Mouse (Mus musculus) retina, postnatal 1 day (tissue): ENCODE results near the gene Cacna1i.
A peak's percentile ranks its signal among the peaks of the same experiment; 100 is the strongest.

Experiments used
- DNase-seq: peaks from one replicate; pipeline ENCODE4 v3.0.0-alpha.2; 2012

Cacna1i gene

DNA sequence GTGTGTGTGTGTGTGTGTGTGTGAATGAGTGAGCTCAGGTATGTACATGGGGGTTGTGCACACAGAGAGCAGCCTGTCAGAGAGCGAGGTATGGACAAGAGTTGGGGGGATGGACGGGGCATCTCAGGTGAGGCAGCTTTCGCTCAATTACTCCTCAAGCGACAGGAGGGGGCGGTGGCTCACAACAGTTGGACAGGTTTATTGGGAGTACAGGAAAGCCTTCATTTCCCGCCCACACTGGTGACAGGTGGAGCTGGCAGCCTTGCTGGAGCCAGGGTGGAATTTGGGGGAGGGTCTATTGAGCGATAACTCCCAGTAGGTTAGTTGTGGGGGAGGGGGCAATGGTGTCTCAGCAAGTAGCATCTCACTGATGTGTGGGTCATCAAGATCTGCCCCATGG lies 48.2 kb downstream of the Cacna1i start:
- DNase-seq = no peak

DNA sequence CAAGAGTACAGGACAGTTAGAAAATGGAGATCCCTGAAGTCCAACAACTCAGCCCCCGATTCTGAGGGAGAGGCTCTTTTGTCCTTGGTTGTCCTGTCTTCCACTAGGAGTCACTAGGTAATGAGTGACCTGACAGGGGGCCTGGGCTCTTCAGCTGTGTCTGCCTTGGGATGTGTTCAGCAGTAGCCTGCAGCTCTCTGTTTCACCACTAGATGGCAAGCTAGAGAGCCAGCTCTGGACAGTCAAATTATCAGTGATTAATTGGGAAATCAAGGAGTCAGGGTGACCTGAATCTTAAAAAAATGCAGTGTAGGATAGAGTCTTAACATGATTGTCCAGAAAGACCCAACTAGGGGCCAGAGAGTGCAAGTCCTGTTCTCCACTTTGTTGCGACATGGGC lies 53.3 kb downstream of the Cacna1i start:
- peak; percentile 68 for DNase-seq

DNA sequence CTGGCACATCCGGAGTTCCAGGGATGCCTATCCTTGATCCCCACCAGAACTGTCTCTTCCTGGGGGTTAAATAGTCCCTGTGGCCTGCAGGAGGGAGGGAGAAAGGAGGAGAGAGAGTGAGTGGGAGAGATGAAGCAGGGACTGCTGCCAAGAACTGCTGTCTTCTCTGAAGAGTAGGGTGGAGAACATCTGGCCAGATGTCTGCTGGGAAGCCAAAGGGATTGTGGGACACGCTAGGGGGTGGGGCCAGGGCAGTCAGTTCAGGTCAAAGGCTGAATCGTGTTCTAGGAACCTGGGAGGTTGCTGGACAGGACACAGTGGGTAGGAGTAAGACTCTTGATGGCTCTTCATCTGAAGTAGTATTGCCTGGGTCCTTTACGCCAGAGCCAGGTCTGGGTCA lies 55.4 kb downstream of the Cacna1i start:
- DNase-seq = no peak

DNA sequence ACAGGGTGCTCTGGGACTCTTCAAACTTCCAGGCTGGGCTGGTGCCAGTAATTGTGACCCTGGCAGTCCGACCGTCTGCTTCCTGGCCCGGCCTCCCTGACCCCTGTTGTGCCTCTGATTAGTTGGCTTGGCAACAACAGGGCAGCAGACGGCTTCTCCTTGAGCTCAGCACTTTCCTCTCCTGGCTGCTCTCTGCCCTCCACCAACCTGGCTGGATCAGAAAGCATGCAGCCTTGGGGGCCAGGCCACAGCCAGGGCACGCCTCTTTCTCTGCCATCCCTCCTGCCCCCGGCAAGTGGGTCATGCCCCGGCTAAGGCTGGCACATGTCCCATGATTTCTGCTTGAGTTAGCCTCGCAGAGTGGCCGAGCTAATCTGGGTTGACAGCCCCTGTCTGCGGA lies 56.0 kb downstream of the Cacna1i start:
- DNase-seq = peak; percentile 95

DNA sequence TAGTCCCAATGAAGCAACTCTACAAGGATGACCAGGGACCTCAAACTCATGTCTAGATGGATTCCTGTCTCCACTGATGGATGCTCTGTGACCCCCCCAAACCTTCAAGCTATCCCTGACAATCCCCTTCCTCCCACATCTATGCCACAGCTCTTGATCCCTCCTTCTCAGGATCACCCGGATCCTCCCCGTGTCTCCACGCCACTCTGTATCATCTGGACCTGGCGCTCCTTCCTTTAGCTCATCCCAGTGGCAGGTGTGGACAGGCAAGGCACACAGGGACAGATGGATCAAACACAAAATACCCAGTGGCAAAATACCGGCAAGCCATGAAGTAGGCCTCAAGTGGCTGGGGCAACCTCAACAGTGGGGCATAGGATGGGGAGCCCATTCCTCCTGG lies 56.7 kb downstream of the Cacna1i start:
- peak; percentile 32 for DNase-seq

DNA sequence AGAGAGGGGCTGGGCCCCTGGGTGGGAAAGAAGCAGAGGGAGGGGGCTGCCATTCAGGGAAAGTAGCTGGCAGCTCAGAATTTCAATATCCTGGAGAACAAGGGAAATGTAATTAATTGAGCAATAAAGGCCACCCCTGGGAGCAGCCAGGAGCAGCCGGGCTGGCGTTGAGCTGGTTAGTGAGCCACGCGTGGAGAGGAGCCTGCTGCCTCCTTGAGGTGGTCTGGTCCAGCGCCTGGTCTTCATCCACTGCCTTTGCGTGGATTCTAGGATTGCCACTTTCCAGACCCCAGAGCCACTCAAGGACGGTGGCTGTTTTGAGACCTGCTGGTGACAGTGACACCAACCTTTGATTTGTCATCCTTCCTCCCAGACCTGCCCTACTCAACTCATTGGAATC lies 59.5 kb downstream of the Cacna1i start:
- no peak for DNase-seq

DNA sequence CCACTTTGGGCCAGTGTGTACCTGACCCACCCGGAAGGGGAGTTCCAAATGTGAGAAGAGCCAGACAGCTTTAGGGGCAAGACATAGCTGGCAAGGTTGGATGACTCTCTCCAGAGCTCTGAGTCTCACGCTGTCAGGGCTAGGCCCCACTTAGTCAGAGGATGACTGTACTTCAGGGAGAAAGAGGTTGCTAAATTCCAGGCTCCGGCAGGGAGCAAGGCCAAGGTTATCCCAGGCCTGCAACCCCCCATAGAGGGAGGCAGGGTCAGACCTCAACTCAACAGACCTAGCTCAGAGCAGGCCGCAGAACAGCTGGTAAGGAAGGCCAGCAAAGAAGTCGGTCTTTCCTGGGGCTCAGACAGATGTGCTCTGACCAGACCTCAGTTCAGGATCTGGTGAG lies 63.4 kb downstream of the Cacna1i start:
- no peak for DNase-seq

DNA sequence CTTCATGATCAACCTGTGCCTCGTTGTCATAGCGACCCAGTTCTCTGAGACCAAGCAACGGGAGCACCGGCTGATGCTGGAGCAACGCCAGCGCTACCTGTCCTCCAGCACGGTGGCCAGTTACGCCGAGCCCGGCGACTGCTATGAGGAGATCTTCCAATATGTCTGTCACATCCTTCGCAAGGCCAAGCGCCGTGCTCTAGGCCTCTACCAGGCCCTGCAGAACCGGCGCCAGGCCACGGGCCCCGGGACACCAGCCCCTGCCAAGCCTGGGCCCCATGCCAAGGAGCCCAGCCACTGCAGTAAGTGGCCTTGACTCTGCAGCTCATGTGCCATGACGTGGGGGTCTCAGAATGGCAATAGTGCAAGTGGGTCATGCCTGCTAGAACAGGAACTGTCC lies 71.8 kb downstream of the Cacna1i start:
- DNase-seq = no peak

DNA sequence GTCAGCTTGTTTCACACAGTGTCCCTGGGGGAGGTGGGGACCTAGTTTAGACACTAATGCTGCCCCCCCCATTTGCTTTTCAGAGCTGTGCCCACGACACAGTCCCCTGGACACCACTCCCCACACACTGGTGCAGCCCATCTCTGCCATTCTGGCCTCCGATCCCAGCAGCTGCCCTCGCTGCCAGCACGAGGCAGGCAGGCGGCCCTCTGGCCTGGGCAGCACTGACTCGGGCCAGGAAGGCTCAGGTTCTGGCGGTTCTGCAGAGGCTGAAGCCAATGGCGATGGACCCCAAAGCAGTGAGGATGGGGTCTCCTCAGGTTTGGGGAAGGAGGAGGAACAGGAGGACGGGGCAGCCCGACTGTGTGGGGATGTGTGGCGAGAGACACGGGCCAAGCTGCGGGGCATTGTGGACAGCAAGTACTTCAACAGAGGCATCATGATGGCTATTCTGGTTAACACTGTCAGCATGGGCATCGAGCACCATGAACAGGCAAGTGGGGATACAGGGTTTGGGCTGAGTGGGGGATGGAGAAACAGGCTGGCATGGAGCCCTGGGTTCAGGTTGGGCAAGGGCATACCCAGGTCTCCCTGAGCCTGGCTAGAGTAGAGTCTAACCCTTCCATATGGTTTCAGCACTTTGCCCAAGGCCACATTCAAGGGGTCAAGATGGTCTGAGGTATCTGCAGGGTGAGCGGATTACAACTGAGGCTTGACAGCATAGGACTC lies 74.9 kb downstream of the Cacna1i start:
- DNase-seq = no peak

DNA sequence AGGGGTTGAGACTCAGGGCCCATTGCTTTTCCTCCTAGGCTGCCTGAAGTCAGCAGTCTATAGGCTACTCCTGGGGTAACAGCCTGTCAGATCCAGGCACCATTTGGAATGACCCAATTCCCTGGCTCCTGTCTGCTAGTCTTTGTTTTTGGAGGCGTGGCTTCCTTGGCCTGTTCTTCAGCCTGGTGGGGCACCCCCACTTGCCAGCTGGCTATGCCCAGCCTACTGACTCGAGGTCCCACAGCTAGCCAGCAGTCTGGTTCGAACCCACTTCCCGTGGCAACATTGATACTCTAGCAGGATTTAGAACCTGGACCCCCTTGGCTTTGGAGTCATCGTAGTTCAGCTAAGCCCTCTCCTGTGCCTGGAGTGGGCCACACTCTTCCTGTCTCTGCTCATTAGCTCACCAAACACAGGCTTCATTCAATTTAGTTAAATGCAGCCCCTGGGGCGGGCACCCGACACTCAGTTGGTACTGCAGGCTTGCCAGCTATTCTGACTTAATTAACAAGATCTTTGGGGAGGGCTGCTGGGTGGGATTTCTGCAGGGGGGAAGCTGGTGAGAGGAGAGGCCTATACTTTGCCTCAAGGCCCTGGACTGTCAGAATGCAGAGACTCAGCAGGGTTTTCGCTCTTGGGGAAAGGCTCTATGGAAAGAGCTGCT lies 75.6 kb downstream of the Cacna1i start:
- DNase-seq = peak; percentile 86

DNA sequence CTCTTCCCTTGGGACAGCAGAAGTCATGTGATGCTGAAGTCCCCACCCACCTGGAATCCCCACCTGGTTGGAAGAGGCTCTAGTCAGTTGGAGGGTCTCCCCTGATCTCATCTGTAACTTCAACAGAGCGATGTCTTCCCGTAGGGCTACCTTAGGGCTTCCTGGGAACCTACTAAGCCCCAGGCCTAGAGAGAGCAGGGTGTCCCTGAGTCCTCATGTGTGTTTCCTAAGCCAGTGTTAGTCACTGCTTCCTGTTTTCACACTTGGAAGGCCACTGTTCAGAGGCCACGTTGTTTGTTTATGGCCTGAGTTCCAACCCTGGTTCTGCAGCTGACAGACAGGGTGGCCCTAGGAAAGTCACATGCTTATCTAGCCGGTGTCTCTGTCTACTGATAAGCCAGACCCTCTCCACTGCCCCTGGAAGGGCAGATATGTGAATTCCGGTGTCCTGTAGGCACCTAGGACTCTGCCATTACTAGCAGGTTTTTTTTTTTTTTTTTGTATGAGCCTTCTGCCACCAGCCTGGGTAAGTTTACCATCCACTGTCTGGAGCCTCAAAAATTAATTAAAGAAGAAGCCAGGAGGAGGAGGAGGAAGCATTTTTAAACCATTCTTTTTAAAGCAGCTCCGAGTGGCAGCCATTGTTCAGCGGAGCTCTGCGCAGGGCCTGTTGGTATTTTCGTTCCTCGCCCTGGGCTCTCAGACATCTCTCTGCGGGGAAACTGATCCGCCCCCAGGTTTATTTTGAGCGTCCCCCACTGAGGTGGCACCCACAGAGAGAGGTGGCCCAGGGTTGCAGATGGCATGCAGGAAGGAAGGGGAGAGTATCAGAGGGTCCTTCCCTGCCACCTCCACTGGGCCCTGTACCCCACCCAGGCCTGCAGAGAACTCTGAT lies 77.0 kb downstream of the Cacna1i start:
- DNase-seq = no peak

DNA sequence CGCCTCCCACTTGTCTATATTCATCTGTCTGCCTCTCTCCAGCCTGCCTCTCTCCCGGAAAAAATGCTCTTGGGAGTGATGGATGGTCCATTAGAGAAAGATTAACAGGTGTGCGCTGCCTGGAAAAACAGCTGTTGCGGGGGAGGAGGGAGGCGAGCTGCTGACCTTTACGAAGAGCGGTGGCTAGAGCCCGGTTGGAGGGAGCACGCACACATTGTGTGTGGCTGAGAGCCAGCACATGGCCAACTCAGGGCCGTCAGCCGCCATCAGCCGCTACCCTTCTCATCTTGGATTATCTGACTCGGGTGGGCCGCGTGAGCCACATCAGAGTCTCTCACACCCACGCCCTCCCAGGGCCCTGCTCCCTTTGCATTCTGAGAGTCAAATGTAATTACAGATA lies 79.9 kb downstream of the Cacna1i start:
- peak; percentile 56 for DNase-seq

DNA sequence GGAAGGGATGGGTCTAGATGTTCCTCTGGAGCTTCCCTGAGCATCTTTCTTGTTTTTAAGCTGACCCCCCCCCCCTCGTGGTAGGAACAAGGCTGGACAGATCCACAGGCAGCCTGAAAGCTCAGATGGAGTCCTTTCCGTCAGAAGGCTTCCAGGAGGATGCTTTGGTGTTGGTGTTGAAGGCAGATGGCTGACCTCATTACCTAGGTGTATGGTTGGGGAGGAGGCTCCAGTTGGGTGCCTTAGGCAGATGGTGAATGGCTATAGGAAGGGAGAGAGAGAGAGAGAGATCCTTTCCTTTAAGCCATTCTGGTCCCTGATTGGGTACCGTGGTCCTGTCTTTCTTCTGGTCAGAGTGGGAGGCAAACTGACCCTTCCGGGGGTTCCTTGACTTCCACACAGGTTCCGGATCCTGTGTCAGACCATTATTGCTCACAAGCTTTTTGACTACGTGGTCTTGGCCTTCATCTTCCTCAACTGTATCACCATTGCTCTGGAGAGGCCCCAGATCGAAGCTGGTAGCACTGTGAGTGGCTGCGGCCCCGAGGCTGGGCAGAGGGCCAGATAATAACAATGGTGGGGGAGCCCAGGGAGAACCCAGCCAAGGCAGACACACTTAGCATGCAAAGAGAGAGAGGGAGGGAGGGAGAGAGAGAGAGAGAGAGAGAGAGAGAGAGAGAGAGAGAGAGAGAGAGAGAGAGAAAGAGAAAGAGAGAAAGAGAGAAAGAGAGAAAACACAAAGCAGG lies 86.4 kb downstream of the Cacna1i start:
- DNase-seq = peak; percentile 56

DNA sequence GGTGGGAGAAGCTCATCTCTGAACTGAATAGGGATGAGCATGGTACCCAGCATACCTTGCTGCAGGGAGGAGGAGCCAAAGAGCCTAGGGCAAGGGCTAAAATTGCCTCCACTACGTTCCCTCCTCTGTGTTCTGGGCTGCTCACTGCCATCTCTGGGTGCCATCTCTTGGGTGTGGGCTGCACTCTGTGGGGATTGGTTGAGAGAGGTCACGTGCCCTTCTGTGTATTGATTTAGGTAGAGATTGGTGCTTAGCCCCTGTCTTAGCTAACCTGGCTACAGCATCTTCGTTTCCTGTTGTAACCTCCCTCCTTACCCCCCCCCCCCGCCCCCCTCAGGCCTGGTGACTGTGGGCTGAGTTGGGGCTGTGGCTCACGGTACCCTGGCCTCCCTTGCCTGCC lies 87.8 kb downstream of the Cacna1i start:
- no peak for DNase-seq

DNA sequence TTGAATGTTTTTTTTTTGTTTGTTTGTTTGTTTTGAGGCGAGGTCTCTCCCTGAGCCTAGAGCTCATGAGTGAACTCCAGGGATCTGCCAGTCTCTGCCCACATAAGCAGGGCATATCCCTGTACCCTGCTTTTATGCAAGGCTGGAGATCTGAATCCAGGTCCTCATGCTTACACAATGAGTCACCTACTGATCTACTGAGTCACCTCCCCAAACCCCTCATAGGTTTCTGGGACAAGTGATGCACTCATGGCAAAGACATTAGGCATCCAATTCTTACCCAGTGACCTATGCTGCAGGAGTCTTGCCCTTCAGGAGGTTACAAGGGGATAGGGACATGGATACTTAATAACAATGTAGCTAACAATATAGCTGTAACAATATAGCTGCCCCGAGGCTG lies 100.1 kb downstream of the Cacna1i start:
- DNase-seq = no peak

DNA sequence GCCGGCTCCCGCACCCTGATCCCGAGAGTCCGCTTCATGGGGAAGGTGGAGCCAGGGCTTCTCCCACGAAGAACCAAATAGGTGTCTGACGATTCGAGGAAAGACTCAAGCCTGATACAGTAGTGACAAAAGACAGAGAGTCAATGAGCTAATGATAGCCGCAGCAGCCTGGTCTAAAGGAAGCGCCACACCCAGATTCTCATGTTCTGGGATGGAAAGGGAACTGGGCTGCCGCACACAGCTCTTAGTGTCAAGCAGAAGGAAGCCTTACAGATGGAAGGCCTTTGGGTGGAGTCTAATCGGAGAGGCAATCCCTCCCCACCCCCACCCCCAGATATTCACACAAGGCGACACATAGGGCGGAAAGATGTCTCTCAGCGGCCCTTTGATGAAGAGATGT lies 104.8 kb downstream of the Cacna1i start:
- no peak for DNase-seq

DNA sequence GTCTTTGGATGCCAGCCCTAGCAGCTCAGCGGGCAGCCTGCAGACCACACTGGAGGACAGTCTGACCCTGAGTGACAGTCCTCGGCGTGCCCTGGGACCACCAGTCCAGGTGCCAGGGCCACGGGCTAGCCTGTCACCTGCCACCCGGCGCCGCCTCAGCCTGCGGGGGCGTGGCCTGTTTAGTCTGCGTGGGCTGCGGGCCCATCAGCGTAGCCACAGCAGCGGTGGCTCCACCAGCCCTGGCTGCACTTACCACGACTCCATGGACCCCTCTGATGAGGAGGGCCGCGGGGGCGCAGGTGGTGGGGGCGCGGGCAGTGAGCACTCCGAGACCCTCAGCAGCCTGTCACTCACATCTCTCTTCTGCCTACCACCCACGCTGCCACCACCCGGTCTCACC lies 108.0 kb downstream of the Cacna1i start:
- no peak for DNase-seq

DNA sequence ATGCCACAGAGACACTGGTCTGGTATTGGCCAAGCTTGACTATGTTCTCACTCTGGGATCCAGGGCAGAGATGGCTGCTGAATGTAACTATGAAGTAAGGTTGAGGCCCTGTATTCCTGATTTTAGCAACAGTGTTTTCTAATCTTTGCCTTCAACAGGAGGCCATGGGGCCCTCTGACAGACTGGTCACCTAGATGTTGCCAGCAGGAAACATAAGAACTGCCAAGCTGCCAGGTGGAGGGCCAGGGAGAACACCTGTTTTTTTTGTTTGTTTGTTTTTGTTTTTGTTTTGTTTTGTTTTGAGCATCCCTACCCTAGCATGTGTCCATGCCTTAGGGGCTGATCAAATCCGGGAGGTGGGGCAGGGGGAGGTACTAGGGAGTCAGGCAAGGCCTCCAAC lies 112.4 kb downstream of the Cacna1i start:
- DNase-seq = no peak

DNA sequence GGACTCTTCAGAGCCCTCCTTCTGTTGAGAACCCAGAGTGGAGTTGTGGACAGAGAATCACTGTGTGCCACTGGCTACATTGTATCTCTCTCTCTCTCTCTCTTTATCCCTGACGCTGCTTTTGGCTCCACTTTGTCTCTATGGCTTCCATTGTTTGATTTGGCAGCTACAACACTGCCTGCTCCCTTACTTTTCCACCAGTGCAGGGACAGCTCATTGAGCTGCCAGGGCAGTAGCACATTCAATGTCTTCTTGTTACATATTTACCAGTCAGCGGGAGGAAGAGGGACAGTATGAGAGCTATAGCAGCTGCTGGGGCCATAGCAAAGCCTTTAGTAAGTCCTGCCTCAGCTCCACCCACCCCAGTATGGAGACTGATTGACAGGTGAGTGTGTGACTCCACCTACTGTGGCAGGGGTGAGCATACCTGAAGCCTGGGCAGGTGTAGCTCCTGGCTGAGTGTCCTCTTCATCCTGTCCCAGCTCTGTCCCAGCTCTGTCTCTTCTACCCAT lies 114.4 kb downstream of the Cacna1i start:
- no peak for DNase-seq

DNA sequence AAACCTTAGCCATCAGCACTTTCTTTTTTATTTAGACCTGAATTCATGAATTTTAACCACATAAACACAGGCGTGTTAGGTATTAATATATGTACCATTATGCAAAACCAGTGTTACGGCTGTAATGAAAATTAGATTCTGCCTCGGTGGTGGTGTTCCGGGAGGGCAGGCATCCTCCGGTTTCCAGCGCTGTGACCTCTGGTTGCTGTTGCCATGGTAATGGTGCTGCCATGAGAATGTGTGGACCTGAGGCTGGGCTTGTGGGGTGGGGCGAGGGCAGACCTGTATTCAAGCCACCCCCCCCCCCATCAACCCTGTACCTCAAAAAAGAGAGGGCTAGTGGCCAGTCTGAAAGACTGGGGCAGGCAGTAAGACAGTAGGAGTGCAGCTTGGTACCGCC lies 114.9 kb downstream of the Cacna1i start:
- no peak for DNase-seq

DNA sequence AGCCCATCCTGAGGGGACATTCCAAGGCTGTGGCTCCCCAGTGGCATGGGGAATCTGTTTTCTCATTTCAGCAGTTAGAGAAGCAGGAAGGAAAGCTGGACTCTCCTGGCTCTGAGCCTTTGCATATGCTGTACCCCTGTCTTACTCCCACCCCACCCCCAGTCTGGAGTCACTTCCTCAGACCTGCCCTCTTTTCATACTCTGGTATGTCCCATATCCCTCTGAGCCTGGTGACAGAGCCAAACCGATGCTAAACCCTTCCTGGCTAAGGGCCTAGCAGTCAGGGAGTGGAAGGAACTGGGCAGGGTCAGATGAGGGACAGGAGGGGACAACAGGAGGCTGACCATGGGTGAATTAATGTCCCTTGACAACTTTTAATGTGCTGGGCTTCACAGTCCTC lies 120.8 kb downstream of the Cacna1i start:
- peak; percentile 29 for DNase-seq

DNA sequence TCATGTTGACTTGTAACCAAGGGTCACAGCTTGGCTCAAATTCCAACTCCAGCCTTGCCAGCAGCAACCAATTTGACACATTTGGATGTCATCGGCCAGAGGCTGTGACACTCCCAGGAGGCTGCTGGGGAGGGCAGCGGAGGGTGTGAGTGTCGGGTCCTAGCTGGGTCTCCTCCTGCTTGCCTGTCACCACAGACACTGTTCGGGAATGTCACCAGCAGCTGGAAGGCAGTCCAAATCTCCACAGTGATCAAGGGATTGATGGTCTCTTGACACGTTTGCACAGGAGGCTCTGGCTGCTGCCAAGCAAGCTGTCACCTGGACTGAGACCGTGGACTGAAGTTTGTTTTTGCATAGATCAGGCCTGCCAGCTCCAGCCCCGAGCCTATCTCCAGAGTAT lies 123.6 kb downstream of the Cacna1i start:
- no peak for DNase-seq

DNA sequence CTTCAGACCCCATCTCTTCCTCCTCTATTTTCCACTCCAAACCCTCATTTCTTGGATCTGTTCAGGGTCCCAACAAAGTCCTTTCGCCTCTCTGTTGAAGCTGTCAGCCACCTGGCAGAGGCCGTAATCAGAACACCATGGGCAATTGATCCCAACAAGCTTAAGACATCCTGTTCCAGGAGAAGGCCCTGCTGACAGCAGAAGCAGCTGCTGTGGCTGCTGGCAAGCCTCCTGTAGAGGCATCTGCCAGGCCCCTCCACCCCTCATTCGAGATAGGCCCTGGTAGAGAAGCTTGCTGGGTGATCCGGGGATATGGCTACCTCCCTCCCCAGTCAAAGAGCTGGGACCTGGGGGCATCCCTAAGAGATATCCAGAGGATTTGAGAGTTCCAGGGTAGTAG lies 126.0 kb downstream of the Cacna1i start:
- no peak for DNase-seq
